Mouse (Mus musculus): ENCODE results near the gene Ddi2. TPM values are rescaled to one million over a fixed set of nuclear protein-coding genes. Genes with fewer than 3 reads are reported as not detected.

The Ddi2 gene
- polyA plus RNA-seq, 1 experiment from 2014 or later = 24.4 TPM

DNA sequence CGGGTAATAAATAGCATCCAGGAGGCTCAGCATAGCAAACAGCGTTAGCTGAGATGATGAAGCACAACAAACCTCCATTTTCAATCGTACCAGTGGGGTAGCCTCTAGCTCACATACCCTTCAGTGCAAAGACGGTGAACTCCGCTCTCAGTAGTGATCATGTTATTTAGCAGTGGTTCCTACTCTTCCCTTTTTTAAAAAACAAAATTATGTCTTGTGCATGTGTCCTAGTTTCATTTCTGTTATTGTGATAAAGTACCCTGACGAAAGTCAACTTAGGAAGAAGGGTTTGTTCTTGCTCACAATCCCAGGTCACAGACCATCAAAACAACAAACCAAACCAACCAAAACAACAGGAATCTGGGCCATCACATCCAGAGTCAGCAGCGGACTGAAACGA is 77.2 kb downstream of the Ddi2 start:
- Histone ChIP-seq H3K9me3 (no peaks in the 10 kb centered on the region), H3K36me3 (peaks cover 4% of the 10 kb centered on the region; the same call in 1 of the 2 replicates), H3K4me1 (replicated peaks) (peaks cover 17% of the 10 kb centered on the region; the same call in 1 of the 2 replicates), H3K4me2 (replicated peaks) (no peak overlapping the region), H3K27me3 (replicated peaks) (no peaks in the 10 kb centered on the region), H3K4me3 (replicated peaks) (no peak overlapping the region), H3K9ac (no peak overlapping the region), H3K27ac (no peak overlapping the region)
- no peak for ATAC-seq
- WGBS = 95% methylated on average over 8 of the region's 8 CpGs

GRCm38 (mm10) chr4:141643118-141643855 is 79.9 kb downstream of the Ddi2 start:
- Histone ChIP-seq H3K4me1 (replicated peaks) (peaks cover 17% of the 10 kb centered on the region; the same call in 1 of the 2 replicates), H3K4me3 (replicated peaks) (no peak overlapping the region), H3K27ac (peak overlapping the region; percentile 2; the same call in 1 of the 2 replicates), H3K9me3 (no peaks in the 10 kb centered on the region), H3K36me3 (peaks cover 4% of the 10 kb centered on the region; the same call in 1 of the 2 replicates), H3K9ac (no peak overlapping the region), H3K4me2 (replicated peaks) (no peak overlapping the region), H3K27me3 (replicated peaks) (no peaks in the 10 kb centered on the region)
- WGBS = 42% methylated on average over 7 of the region's 7 CpGs
- no peak for ATAC-seq

- no peak overlapping the region for H3K27ac ChIP-seq
- peaks cover 17% of the 10 kb centered on the region; the same call in 1 of the 2 replicates for H3K4me1 ChIP-seq (replicated peaks)
- WGBS = 86% methylated on average over 25 of the region's 25 CpGs
- no peaks in the 10 kb centered on the region for H3K9me3 ChIP-seq
- no peak overlapping the region for H3K9ac ChIP-seq
- ATAC-seq = peak; percentile 54
- no peaks in the 10 kb centered on the region for H3K27me3 ChIP-seq (replicated peaks)
- no peak overlapping the region for H3K4me2 ChIP-seq (replicated peaks)
- H3K4me3 ChIP-seq (replicated peaks) = no peak overlapping the region
- H3K36me3 ChIP-seq = peaks cover 4% of the 10 kb centered on the region; the same call in 1 of the 2 replicates
Observed at GRCm38 (mm10) chr4:141641961-141642811, 81.0 kb downstream of the Ddi2 start.

DNA sequence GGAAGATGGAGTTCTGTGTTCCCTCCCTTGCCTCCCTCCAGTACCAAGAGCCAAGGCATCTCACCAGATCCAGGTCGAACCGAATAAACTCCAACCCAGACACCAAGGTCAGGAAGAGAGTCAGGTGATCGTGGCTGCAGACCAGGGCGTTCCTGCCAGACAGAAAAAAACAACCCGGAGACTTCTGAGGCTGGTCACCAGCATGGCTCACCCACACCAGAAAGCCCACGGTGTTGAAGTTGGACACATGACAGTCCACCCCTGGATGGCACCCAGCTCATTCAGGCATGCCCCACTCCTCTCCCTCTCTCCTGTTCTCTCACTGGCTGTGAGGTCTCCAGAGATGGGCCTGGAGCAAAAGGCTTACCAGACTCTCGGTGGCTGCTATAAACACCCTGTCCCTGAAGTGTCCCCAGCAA is 81.9 kb downstream of the Ddi2 start:
- H3K4me2 ChIP-seq (replicated peaks) = no peak overlapping the region
- H3K9me3 ChIP-seq = no peaks in the 10 kb centered on the region
- no peak for ATAC-seq
- no peak overlapping the region for H3K9ac ChIP-seq
- no peak overlapping the region for H3K4me3 ChIP-seq (replicated peaks)
- no peaks in the 10 kb centered on the region for H3K27me3 ChIP-seq (replicated peaks)
- 86% methylated on average over 7 of the region's 7 CpGs for WGBS
- no peak overlapping the region for H3K27ac ChIP-seq
- peaks cover 4% of the 10 kb centered on the region; the same call in 1 of the 2 replicates for H3K36me3 ChIP-seq
- peaks cover 17% of the 10 kb centered on the region; the same call in 1 of the 2 replicates for H3K4me1 ChIP-seq (replicated peaks)

DNA sequence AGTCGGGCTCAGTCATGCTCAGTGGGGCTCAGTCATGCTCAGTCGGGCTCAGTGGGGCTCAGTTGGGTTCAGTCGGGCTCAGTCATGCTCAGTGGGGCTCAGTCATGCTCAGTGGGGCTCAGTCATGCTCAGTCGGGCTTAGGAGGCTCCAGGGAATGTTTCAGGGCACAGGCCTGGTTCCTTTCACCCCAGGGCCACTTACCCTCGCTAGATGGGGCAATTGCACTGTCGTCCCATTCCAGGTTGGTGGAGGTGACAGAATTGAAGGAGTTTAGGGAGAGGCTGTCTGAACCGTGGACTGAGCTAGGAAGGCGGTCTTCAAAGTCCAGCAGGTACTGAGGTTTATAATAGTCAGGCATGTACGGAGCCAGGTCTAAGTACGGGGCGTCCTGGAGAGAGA is 83.7 kb downstream of the Ddi2 start:
- Histone ChIP-seq H3K27me3 (replicated peaks) (no peaks in the 10 kb centered on the region), H3K27ac (no peak overlapping the region), H3K4me2 (replicated peaks) (no peak overlapping the region), H3K4me1 (replicated peaks) (peaks cover 17% of the 10 kb centered on the region; the same call in 1 of the 2 replicates), H3K9me3 (no peaks in the 10 kb centered on the region), H3K36me3 (peaks cover 5% of the 10 kb centered on the region; the same call in 1 of the 2 replicates), H3K9ac (no peak overlapping the region), H3K4me3 (replicated peaks) (no peak overlapping the region)
- 82% methylated on average over 11 of the region's 11 CpGs for WGBS
- ATAC-seq = no peak

GRCm38 (mm10) chr4:141636693-141637092 is 86.5 kb downstream of the Ddi2 start:
- no peak overlapping the region for H3K27ac ChIP-seq
- WGBS = 95% methylated on average over 5 of the region's 5 CpGs
- ATAC-seq = no peak
- no peaks in the 10 kb centered on the region for H3K9me3 ChIP-seq
- H3K4me3 ChIP-seq (replicated peaks) = no peak overlapping the region
- H3K4me2 ChIP-seq (replicated peaks) = no peak overlapping the region
- peaks cover 17% of the 10 kb centered on the region for H3K36me3 ChIP-seq
- no peaks in the 10 kb centered on the region for H3K27me3 ChIP-seq (replicated peaks)
- H3K4me1 ChIP-seq (replicated peaks) = no peaks in the 10 kb centered on the region
- H3K9ac ChIP-seq = no peak overlapping the region

- Histone ChIP-seq H3K4me1 (replicated peaks) (no peaks in the 10 kb centered on the region), H3K27me3 (replicated peaks) (no peaks in the 10 kb centered on the region), H3K9ac (no peak overlapping the region), H3K36me3 (peaks cover 21% of the 10 kb centered on the region), H3K27ac (no peak overlapping the region), H3K9me3 (no peaks in the 10 kb centered on the region), H3K4me3 (replicated peaks) (no peak overlapping the region), H3K4me2 (replicated peaks) (no peak overlapping the region)
- 74% methylated on average over 9 of the region's 9 CpGs for WGBS
- ATAC-seq = no peak
Observed at GRCm38 (mm10) chr4:141635991-141636390, 87.2 kb downstream of the Ddi2 start.

DNA sequence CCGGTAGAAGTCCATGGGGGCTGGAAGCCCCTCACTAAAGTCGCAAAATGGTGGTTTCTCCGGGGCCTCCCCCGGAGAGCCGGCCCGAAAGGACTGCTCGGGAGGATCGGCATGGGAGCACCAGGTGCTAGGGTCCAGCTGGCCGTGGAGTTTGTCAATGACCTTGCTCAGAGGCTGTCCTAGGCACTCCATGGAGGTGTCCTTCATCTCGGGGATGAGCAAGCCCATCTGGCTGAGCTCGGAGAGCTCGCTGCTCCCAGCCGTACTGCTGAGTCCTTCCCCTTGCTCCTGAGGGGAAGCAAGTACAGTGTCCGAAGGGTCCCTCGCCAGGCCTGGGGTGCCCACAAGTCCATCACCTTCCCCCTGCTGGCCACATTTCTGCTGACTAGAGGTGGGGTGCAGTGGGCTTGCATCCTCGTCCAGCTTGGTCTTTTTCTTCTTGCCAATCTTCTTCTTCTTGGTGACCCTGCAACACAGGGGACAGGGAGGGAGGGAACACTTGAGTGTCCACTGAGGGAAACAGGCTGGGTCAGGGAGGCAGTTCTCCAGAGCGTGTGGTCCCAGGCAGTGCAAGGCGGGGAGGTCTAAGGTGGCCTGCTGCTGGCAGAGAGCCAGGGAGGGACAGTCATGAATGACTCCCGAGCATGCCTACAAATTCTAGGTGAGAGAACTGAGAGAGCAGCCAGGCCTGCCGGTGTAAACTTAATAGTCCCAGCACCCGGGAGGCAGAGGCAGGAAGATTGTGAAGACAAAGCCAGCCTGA is 90.9 kb downstream of the Ddi2 start:
- no peaks in the 10 kb centered on the region for H3K9me3 ChIP-seq
- no peaks in the 10 kb centered on the region for H3K4me1 ChIP-seq (replicated peaks)
- peaks cover 50% of the 10 kb centered on the region for H3K36me3 ChIP-seq
- no peak overlapping the region for H3K27ac ChIP-seq
- no peak overlapping the region for H3K4me2 ChIP-seq (replicated peaks)
- H3K9ac ChIP-seq = no peak overlapping the region
- ATAC-seq = no peak
- WGBS = 91% methylated on average over 21 of the region's 21 CpGs
- no peaks in the 10 kb centered on the region for H3K27me3 ChIP-seq (replicated peaks)
- H3K4me3 ChIP-seq (replicated peaks) = no peak overlapping the region

GRCm38 (mm10) chr4:141631250-141631649 is 92.0 kb downstream of the Ddi2 start:
- Histone ChIP-seq H3K27me3 (replicated peaks) (no peaks in the 10 kb centered on the region), H3K4me1 (replicated peaks) (no peaks in the 10 kb centered on the region), H3K4me3 (replicated peaks) (no peak overlapping the region), H3K9ac (no peak overlapping the region), H3K9me3 (no peaks in the 10 kb centered on the region), H3K27ac (no peak overlapping the region), H3K36me3 (peaks cover 55% of the 10 kb centered on the region), H3K4me2 (replicated peaks) (no peak overlapping the region)
- 91% methylated on average over 20 of the region's 20 CpGs for WGBS
- no peak for ATAC-seq

- ATAC-seq = no peak
- H3K4me2 ChIP-seq (replicated peaks) = no peak overlapping the region
- H3K4me3 ChIP-seq (replicated peaks) = no peak overlapping the region
- no peak overlapping the region for H3K9ac ChIP-seq
- no peak overlapping the region for H3K27ac ChIP-seq
- H3K9me3 ChIP-seq = no peaks in the 10 kb centered on the region
- no peaks in the 10 kb centered on the region for H3K27me3 ChIP-seq (replicated peaks)
- H3K4me1 ChIP-seq (replicated peaks) = no peaks in the 10 kb centered on the region; the same call in 1 of the 2 replicates
- 90% methylated on average over 11 of the region's 11 CpGs for WGBS
- peaks cover 58% of the 10 kb centered on the region for H3K36me3 ChIP-seq
Observed at GRCm38 (mm10) chr4:141630021-141630420, 93.2 kb downstream of the Ddi2 start.

DNA sequence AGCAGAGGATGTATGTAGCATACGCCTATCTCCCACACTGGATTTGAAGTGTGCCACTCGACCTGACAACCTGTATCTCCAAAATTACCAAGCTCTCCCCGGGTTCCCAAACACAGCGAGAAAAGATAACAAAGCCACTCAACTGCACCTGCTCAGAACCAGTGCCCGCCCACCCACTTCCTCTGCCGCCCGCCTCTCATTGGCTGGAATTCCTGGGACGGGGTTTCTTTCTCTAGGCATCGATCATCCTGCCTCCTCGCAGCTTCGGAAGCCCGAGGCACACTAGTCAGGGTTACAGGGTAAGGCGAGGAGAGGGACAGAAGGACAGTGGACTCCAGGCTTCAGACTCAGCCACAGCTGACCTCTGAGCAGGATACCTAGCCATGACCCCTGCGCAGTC is 94.6 kb downstream of the Ddi2 start:
- Histone ChIP-seq H3K27ac (no peak overlapping the region), H3K4me1 (replicated peaks) (peaks cover 5% of the 10 kb centered on the region; the same call in 1 of the 2 replicates), H3K4me3 (replicated peaks) (no peak overlapping the region), H3K9me3 (no peaks in the 10 kb centered on the region), H3K36me3 (peaks cover 52% of the 10 kb centered on the region), H3K27me3 (replicated peaks) (no peaks in the 10 kb centered on the region), H3K4me2 (replicated peaks) (no peak overlapping the region), H3K9ac (no peak overlapping the region)
- no peak for ATAC-seq
- WGBS = 82% methylated on average over 14 of the region's 14 CpGs

Data from intestine, embryonic 15.5 days (tissue).